Mouse (Mus musculus): ENCODE measurements around the gene Fgfr2.
"Not testable (repeated sequence)": the region's sequence is repeated elsewhere in the genome, so short reads cannot be mapped to it uniquely, and the experiment has no call there.

GRCm38 (mm10) chr7:130531138-130531537 lies 2592.0 kb downstream of the Fgfr2 start:
- not testable (repeated sequence) for TF ChIP-seq CTCF (conservative IDR thresholded peaks at IDR 0.05; ENCODE audit: low read length); POU5F1 (IDR thresholded peaks at IDR 0.05; ENCODE audit: borderline replicate concordance, low read length)

All from E14TG2a.4 (cell line).